In the genomic region with DNA sequence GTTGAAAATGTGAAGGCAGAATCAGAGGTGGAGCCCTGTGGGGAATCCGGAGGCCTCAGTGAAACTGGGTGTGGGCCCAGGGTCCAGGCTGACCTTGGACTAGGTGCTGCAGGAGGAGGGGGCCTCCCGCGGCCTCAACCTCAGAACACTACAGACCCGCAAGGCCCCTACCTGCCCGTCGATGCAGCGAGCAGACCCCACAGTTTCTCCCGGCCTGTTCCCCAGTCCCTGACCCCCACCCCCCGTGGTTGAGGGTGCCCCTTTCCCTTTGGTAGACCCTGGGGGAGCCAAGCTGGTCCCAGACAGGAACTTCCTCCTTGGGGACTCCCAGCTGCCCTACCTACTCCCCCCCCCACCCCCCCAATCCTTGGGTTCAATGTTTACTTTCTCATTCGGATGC, we compare ENCODE assay signal across 22 mouse cellular contexts. TPM values are rescaled to one million over a fixed set of nuclear protein-coding genes. Genes with fewer than 3 reads are reported as not detected.
"Had no signal": no experiment of that assay in that cellular context is flagged by ENCODE, and none has a peak within 500 bp of the region (broad histone marks: within the 10 kb centered on the region; RNA-seq: fewer than 3 reads in every experiment).

No protein-coding gene starts in this region.

- H3K27me3 ChIP-seq: lung, embryonic 15.5 days; megakaryocyte, embryonic 14.5 days; midbrain, embryonic 13.5 days; midbrain, embryonic 15.5 days; neural tube, embryonic 12.5 days; stomach, embryonic 15.5 days had no signal

- DNase-seq: lung, adult 2 months; lung, postnatal 14 days; lung, postnatal 36 days; right cerebral cortex, postnatal 14 days; thymus, adult 2 months; thymus, postnatal 25 days; thymus, postnatal 4 days had no signal

- H3K9ac ChIP-seq: lung, embryonic 15.5 days; midbrain, embryonic 13.5 days; midbrain, embryonic 15.5 days; neural tube, embryonic 12.5 days; stomach, embryonic 15.5 days had no signal

- H3K9me3 ChIP-seq: lung, embryonic 15.5 days; megakaryocyte, embryonic 14.5 days; midbrain, embryonic 13.5 days; midbrain, embryonic 15.5 days; neural tube, embryonic 12.5 days; stomach, embryonic 15.5 days had no signal

- H3K4me2 ChIP-seq: lung, embryonic 15.5 days; midbrain, embryonic 11.5 days; midbrain, embryonic 13.5 days; midbrain, embryonic 15.5 days; neural tube, embryonic 12.5 days; stomach, embryonic 15.5 days had no signal

- H3K4me1 ChIP-seq: midbrain, embryonic 13.5 days; midbrain, embryonic 15.5 days; neural tube, embryonic 12.5 days had no signal

- H3K27ac ChIP-seq: lung, embryonic 15.5 days; macrophage; midbrain, embryonic 13.5 days; midbrain, embryonic 15.5 days; neural tube, embryonic 12.5 days; stomach, embryonic 15.5 days; stomach, postnatal 0 days had no signal

- ATAC-seq: lung, postnatal 0 days; midbrain, embryonic 13.5 days; midbrain, embryonic 15.5 days had no signal

- H3K4me3 ChIP-seq: lung, embryonic 15.5 days; megakaryocyte, embryonic 14.5 days; midbrain, embryonic 13.5 days; midbrain, embryonic 15.5 days; neural tube, embryonic 12.5 days; stomach, embryonic 15.5 days had no signal

RNA-seq across cellular contexts. Expression of gene Hpd, which starts 16.1 kb away (rescaled TPM):
- total RNA-seq: megakaryocyte progenitor cell, adult 5-6 weeks; midbrain, postnatal 0 days; monocyte, adult 5-6 weeks; neutrophil, adult 5-6 weeks had no signal
- polyA plus RNA-seq: lung, embryonic 15.5 days; lung, postnatal 0 days; macrophage; midbrain, embryonic 11.5 days; midbrain, embryonic 13.5 days; midbrain, embryonic 15.5 days; midbrain, postnatal 0 days; neural tube, embryonic 12.5 days; neural tube, embryonic 14.5 days had no signal
